Comparison of ENCODE assay signal across 9 mouse cellular contexts in genomic region chr11:80142872-80143271, GRCm38 (mm10). TPM values are rescaled to one million over a fixed set of nuclear protein-coding genes. Genes with fewer than 3 reads are reported as not detected.
DNase-seq lines count a peak whose midpoint lies in the region; ATAC-seq and TF ChIP-seq lines count a peak whose summit lies in the region.
"Had no signal": no experiment of that assay in that cellular context is flagged by ENCODE, and none has a peak within 500 bp of the region (broad histone marks: within the 10 kb centered on the region; RNA-seq: fewer than 3 reads in every experiment).

No protein-coding gene starts in this region.

- no peak for TF ChIP-seq CTCF in ES-Bruce4 (IDR thresholded peaks at IDR 0.05; ENCODE audit: low read depth, low read length)

- H3K9ac ChIP-seq in ES-Bruce4 (ENCODE audit: low read depth, poor library complexity, severe bottlenecking) = peak overlapping the region; percentile 79
- 0 out of 2 replicates have a peak overlapping the region, but pooled peaks have one; percentile 11 for H3K9ac ChIP-seq in hindbrain, embryonic 11.5 days (ENCODE audit: low read depth, low read length)

- peak overlapping the region; percentile 76 for H3K4me3 ChIP-seq in erythroblast, embryonic 14.5 days (replicated peaks)
- peak overlapping the region; percentile 61 for H3K4me3 ChIP-seq in ES-Bruce4 (ENCODE audit: low read depth, low read length)
- no peak overlapping the region for H3K4me3 ChIP-seq in hindbrain, embryonic 11.5 days (ENCODE audit: low read depth, low read length)

- no peaks in the 10 kb centered on the region for H3K27me3 ChIP-seq in erythroblast, embryonic 14.5 days (ENCODE audit: control insufficient read depth)
- H3K27me3 ChIP-seq in ES-Bruce4 (ENCODE audit: control insufficient read depth, insufficient read depth, low read length, poor library complexity, severe bottlenecking) = no peaks in the 10 kb centered on the region
- H3K27me3 ChIP-seq in hindbrain, embryonic 11.5 days (ENCODE audit: control insufficient read depth, insufficient read depth, low read length) = no peaks in the 10 kb centered on the region

- no peak for TF ChIP-seq POLR2A in ES-Bruce4 (IDR thresholded peaks at IDR 0.05; ENCODE audit: insufficient read depth, low read length)

- TF ChIP-seq EP300 in ES-Bruce4 (IDR thresholded peaks at IDR 0.05; ENCODE audit: insufficient read depth, low read depth, low read length) = no peak

- peaks cover 24% of the 10 kb centered on the region for H3K36me3 ChIP-seq in erythroblast, embryonic 14.5 days (ENCODE audit: control insufficient read depth)
- H3K36me3 ChIP-seq in ES-Bruce4 (ENCODE audit: control insufficient read depth, insufficient read depth, low read length, poor library complexity, severe bottlenecking) = peaks cover 13% of the 10 kb centered on the region
- H3K36me3 ChIP-seq in hindbrain, embryonic 11.5 days (ENCODE audit: control insufficient read depth, insufficient read depth, low read length) = no peaks in the 10 kb centered on the region

- H3K4me2 ChIP-seq in hindbrain, embryonic 11.5 days (replicated peaks; ENCODE audit: low read depth, low read length) = peak overlapping the region; percentile 66

- WGBS in hindbrain, embryonic 11.5 days = 49% methylated on average over 8 of the region's 8 CpGs

- H3K4me1 ChIP-seq in erythroblast, embryonic 14.5 days (ENCODE audit: control insufficient read depth) = peaks cover 27% of the 10 kb centered on the region
- no peaks in the 10 kb centered on the region for H3K4me1 ChIP-seq in ES-Bruce4 (ENCODE audit: control insufficient read depth, insufficient read depth, low read length)
- H3K4me1 ChIP-seq in hindbrain, embryonic 11.5 days (replicated peaks; ENCODE audit: control insufficient read depth, insufficient read depth, low read length) = no peaks in the 10 kb centered on the region; the same call in 1 of the 2 replicates

- ATAC-seq in erythroblast, adult 5-6 weeks (replicated peaks; ENCODE audit: low FRiP score, poor library complexity, severe bottlenecking) = no peak
- ATAC-seq in hindbrain, embryonic 11.5 days (ENCODE audit: low FRiP score) = no peak

- H3K9me3 ChIP-seq in erythroblast, embryonic 14.5 days (ENCODE audit: control insufficient read depth, low read length) = no peaks in the 10 kb centered on the region
- H3K9me3 ChIP-seq in ES-Bruce4 (replicated peaks; ENCODE audit: control insufficient read depth, insufficient read depth, low read length, poor library complexity, severe bottlenecking) = no peaks in the 10 kb centered on the region
- H3K9me3 ChIP-seq in hindbrain, embryonic 11.5 days (ENCODE audit: control insufficient read depth, low read length) = no peaks in the 10 kb centered on the region

- DNase-seq in hindbrain, embryonic 11.5 days (ENCODE audit: low spot score) = no peak
- DNase-seq in lung, postnatal 36 days = peak; percentile 33
- DNase-seq in left cerebral cortex, postnatal 36 days (ENCODE audit: low spot score in 2 of 2) = no peak
- no peak for DNase-seq in gastrocnemius, adult 18-20 months (ENCODE audit: low spot score)
- DNase-seq in adrenal gland, postnatal 25 days = no peak

- intact Hi-C loops in left cerebral cortex, postnatal 36 days (cut with DNase I) = no loop called here

- peak overlapping the region; percentile 47 for H3K27ac ChIP-seq in ES-Bruce4 (ENCODE audit: insufficient read depth, low read length)
- no peak overlapping the region for H3K27ac ChIP-seq in hindbrain, embryonic 11.5 days (ENCODE audit: low read depth, low read length)

RNA-seq across cellular contexts. Expression of gene Tefm, which starts 0.9 kb away (rescaled TPM):
- not detected in 2 replicates for polyA plus RNA-seq in erythroblast, embryonic 14.5 days (2012)
- 4.0 and 6.3 TPM in 2 replicates for total RNA-seq in erythroblast, adult 5-6 weeks (2015; ENCODE audit: low replicate concordance)
- 0.77 and 1.3 TPM in 2 replicates for total RNA-seq in erythroblast, adult 5-6 weeks (2017; ENCODE audit: low replicate concordance)
- polyA plus RNA-seq in ES-Bruce4 (2011; ENCODE audit: insufficient read depth, insufficient read length, low read depth, missing spikeins) = 31.2 and 37.3 TPM in 2 replicates
- 29.4 and 34.6 TPM in 2 replicates for polyA plus RNA-seq in hindbrain, embryonic 11.5 days (2014; fragmentation: Nextera tagmentation; extraction: Ambion mirVana)
- 1 to 10 TPM; 7.9 to 8.3 TPM for total RNA-seq in left cerebral cortex, postnatal 36 days (2021)
- 10 to 100 TPM; 19.2 to 20.5 TPM for total RNA-seq in gastrocnemius, adult 18-20 months (2021)
- total RNA-seq in adrenal gland, postnatal 25 days (2021) = 20.5 and 26.8 TPM in 2 replicates

RNA-seq across cellular contexts. Expression of gene Adap2, which starts 11.0 kb away (rescaled TPM):
- not detected in 2 replicates for polyA plus RNA-seq in erythroblast, embryonic 14.5 days (2012)
- total RNA-seq in erythroblast, adult 5-6 weeks (2015; ENCODE audit: low replicate concordance) = 1.7 and 5.0 TPM in 2 replicates
- total RNA-seq in erythroblast, adult 5-6 weeks (2017; ENCODE audit: low replicate concordance) = 1.0 and 2.5 TPM in 2 replicates
- 3.4 and 3.5 TPM in 2 replicates for polyA plus RNA-seq in ES-Bruce4 (2011; ENCODE audit: insufficient read depth, insufficient read length, low read depth, missing spikeins)
- polyA plus RNA-seq in hindbrain, embryonic 11.5 days (2014; fragmentation: Nextera tagmentation; extraction: Ambion mirVana) = 1.1 and 1.4 TPM in 2 replicates
- total RNA-seq in left cerebral cortex, postnatal 36 days (2021) = 10 to 100 TPM in 1 of 2 experiments, 1 to 10 TPM in 1; 7.1 to 10.6 TPM
- total RNA-seq in gastrocnemius, adult 18-20 months (2021) = 1 to 10 TPM; 2.7 to 3.6 TPM
- total RNA-seq in adrenal gland, postnatal 25 days (2021) = 11.9 and 16.3 TPM in 2 replicates
- total RNA-seq: common myeloid progenitor, adult 5-6 weeks had no signal

RNA-seq across cellular contexts. Expression of gene Rnf135, which starts 40.8 kb away (rescaled TPM):
- polyA plus RNA-seq in erythroblast, embryonic 14.5 days (2012) = 0.03 TPM in 1 of 2 replicates, not detected in the other
- not detected in 2 replicates for total RNA-seq in erythroblast, adult 5-6 weeks (2015; ENCODE audit: low replicate concordance)
- 0.42 and 0.60 TPM in 2 replicates for total RNA-seq in erythroblast, adult 5-6 weeks (2017; ENCODE audit: low replicate concordance)
- 4.5 and 5.3 TPM in 2 replicates for polyA plus RNA-seq in ES-Bruce4 (2011; ENCODE audit: insufficient read depth, insufficient read length, low read depth, missing spikeins)
- 3.3 and 3.8 TPM in 2 replicates for polyA plus RNA-seq in hindbrain, embryonic 11.5 days (2014; fragmentation: Nextera tagmentation; extraction: Ambion mirVana)
- total RNA-seq in left cerebral cortex, postnatal 36 days (2021) = 1 to 10 TPM; 5.0 to 7.0 TPM
- total RNA-seq in gastrocnemius, adult 18-20 months (2021) = 1 to 10 TPM; 1.6 to 1.7 TPM
- total RNA-seq in adrenal gland, postnatal 25 days (2021) = 14.3 and 21.7 TPM in 2 replicates

RNA-seq across cellular contexts. Expression of gene Atad5, which starts 53.7 kb away (rescaled TPM):
- polyA plus RNA-seq in erythroblast, embryonic 14.5 days (2012) = 0.20 and 0.47 TPM in 2 replicates
- 25.1 and 32.1 TPM in 2 replicates for total RNA-seq in erythroblast, adult 5-6 weeks (2015; ENCODE audit: low replicate concordance)
- total RNA-seq in erythroblast, adult 5-6 weeks (2017; ENCODE audit: low replicate concordance) = 25.4 and 38.9 TPM in 2 replicates
- polyA plus RNA-seq in ES-Bruce4 (2011; ENCODE audit: insufficient read depth, insufficient read length, low read depth, missing spikeins) = 25.0 and 26.6 TPM in 2 replicates
- polyA plus RNA-seq in hindbrain, embryonic 11.5 days (2014; fragmentation: Nextera tagmentation; extraction: Ambion mirVana) = 14.7 and 17.7 TPM in 2 replicates
- total RNA-seq in left cerebral cortex, postnatal 36 days (2021) = 1 to 10 TPM; 2.6 to 4.3 TPM
- under 1 TPM; 0.64 to 0.78 TPM for total RNA-seq in gastrocnemius, adult 18-20 months (2021)
- total RNA-seq in adrenal gland, postnatal 25 days (2021) = 4.2 and 4.5 TPM in 2 replicates
